Mouse (Mus musculus): Measurements from ENCODE around the gene Ampd3.

The Ampd3 gene

DNA sequence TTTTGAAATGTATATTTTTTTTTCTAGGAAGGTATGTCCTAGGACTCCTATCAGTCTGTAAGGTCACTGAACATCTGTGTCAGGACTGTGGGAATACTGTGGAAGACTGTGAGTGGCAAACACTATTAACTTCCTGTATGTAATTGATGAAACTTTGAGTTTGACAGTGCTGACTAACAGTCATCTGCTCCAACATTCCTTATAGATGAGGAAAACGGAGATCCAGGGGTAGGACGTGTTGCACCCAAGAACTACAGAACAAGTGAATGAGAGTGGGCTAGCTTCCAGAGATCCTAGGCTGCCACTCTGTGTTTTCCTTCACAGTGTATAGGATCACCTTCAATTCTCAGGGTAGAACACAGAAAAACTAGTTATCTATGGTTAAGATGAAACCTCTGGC, 79.3 kb downstream of the Ampd3 start:
- no peak for DNase-seq

DNA sequence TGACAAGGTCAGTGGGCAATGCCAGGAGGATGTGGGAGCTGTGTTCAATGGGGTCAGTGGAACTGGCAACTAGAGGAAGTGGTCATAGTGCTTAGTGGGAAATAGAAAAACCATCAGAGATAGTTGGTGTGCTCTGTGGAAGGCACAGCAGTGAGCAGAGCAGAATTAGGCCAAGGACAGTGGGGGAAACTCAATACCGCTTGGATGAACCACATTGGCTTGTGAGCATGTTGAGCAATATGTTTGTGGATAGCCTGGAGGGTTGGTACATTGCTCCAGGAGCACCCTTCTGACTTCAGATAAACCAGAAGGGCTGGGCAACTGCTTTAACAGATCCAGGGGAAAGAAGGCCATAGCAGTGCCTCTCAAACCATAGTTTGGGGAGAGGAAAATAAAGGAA, 80.4 kb downstream of the Ampd3 start:
- DNase-seq: no peak

DNA sequence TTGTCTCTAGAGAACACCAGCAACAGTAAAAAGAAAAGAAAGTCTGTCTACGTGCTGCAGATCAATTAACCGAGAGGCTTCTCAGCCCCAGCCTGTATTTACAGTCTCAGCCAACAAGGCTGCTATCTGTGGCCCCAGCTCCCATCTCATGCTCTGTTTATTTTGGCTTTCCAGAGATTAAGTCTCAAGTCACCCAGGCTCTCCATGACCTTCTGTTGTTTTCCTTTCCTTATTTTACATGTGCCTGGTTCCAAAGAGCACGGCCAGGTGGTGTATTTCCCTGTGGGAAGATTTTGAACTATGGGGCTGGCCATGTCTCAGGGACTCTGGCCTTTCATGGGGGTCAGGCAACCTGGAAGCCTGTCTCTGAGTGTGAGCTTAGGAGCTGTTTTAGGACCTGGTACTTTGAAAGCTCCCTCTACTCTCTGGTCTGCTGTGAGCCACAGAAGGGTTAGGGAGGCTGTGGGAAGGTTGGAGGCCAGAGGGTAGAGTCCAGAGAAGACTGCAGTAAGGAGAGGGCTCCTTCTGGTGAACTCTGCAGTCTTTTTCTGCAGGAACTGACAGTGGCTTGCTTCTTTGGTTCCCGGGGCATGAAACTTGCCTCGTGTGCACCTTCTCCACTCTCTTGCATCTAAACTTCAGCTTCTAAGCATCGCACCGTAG, 83.7 kb downstream of the Ampd3 start:
- DNase-seq: no peak

DNA sequence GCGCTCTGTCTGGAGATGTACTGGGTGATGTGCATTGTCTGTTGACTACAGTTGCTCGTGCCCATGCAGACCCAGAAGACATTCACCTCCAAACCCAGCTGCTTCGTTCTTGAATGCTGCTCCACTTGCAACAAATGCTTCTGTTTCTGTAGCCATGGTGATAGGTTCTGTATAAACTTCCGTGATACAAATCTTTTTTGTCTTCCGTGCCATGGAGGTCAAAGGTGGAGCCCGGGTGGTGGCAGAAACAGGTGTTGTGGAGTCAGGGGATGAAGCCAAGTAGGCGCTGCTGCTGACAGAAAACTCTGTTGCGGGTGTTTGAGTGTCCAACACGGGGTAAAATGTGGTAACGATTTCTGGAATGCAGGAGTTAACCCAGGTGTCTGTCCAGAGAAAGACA, 85.6 kb downstream of the Ampd3 start:
- DNase-seq: no peak

DNA sequence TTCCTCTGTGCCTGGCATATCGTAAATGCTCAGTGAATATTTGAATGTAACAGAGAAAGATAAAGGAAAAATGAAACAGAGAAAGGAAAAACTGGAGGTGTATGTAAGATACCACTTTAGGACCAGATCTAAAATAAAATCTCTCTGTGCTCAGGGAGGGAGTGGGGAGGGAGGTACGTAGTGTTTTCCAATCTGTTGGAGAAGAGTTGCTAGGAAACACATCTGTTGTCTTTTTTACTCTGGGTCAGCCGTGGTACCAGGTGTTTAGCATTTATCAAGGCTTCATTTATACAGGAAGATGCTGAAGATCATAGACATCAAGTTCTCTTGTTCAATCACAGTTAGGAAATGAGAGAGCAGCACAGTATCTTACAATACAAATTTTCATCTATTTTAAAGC, 86.5 kb downstream of the Ampd3 start:
- DNase-seq: no peak

DNA sequence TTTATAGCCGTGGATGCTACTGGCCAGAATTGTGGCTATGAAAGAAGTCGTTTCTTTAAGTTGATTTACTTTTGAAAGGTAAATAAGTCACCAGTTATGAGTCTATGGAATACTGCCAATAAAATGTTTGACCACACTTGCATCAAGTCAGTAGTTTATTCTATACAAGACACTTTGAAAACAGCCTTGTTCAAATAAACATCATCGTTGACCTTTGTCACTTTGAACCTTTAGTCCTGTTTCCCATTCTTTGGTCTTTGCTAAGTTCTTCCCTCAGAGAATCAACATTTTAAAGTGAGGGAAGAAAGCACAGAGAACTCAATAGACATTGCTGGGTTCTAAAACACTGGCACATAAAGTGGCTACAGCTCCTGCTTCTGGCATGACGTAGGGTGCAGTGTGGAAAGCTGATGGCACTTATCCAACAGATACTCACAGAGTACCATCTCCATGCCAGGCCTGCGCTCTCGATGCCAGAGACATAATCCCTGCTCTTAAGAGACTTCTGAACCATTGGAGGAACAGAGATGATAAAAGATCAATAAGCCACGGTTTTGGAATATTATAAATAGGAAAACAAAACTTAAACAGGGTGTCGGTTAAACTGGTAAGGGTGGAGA, 87.0 kb downstream of the Ampd3 start:
- no peak for DNase-seq

DNA sequence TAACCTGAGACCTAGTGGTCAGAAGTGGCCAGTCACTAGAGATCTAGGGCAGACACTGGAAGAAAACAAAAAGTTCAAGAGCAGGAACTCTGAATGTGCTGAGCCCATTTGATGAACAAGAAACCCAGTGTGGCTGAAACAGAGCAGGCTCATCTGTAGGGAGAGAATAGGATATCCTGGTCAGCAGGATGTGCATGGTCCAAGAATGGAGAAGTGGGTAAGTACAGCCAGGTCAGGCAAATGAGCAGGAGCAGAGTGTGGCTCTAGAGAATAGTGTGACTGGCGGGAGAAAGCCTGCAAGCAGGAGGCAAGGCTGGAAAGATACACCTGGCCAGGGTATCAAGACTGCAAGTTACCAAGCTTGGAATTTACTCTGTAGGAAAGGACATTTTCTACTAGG, 87.6 kb downstream of the Ampd3 start:
- DNase-seq: no peak

DNA sequence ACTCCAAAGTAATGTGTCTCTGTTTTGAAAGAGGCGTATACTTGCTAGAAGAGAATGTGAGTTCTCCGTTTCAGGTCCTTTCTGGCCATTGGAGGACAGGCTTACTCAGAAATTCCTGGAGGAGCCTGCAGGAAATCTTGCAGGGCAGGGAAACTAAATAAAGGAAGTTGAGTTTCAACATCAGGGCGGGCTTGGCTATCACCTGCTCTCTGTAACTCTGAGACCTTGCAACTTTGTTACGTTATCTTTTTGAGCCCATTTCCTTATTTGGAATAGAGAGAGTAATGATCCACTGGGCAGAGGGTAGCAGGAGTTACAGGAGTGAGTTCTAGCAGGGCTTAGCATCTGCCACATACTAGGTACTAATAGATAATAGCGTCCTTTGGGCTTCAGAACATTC, 92.1 kb downstream of the Ampd3 start:
- no peak for DNase-seq

Measured in right cerebral cortex, postnatal 14 days (tissue).